Mouse (Mus musculus) retina, adult 2 months (tissue): ENCODE results near the gene Lmo7.

ENCODE experiments used
- DNase-seq: peaks from one replicate; pipeline ENCODE4 v3.0.0-alpha.2; 2012; ENCODE audit warnings: low read depth, low spot score

Lmo7 gene

DNA sequence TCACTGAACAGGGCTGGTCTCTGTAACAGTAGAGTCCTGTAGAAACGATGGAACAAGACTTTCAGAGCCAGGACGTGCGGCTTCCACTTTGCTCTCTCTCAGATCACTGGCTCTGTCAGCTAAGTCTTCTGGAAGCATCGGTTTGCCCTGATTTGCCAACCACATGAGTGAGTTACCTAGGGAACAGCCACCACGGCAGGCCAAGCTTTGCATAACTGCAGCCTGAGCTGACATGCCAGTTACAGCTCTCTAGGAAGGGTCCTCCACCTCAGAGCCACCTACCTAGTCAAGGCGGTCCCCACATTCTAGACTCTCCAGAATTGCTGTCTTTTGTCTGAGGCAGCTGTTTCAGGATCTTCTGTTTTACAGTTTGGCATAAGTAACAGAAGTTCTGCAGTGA, 107.4 kb downstream of the Lmo7 start:
- DNase-seq, result no peak

- no peak for DNase-seq
These were observed 108.6 kb downstream of the Lmo7 start for GRCm38 (mm10) chr14:101838231-101838839.

DNA sequence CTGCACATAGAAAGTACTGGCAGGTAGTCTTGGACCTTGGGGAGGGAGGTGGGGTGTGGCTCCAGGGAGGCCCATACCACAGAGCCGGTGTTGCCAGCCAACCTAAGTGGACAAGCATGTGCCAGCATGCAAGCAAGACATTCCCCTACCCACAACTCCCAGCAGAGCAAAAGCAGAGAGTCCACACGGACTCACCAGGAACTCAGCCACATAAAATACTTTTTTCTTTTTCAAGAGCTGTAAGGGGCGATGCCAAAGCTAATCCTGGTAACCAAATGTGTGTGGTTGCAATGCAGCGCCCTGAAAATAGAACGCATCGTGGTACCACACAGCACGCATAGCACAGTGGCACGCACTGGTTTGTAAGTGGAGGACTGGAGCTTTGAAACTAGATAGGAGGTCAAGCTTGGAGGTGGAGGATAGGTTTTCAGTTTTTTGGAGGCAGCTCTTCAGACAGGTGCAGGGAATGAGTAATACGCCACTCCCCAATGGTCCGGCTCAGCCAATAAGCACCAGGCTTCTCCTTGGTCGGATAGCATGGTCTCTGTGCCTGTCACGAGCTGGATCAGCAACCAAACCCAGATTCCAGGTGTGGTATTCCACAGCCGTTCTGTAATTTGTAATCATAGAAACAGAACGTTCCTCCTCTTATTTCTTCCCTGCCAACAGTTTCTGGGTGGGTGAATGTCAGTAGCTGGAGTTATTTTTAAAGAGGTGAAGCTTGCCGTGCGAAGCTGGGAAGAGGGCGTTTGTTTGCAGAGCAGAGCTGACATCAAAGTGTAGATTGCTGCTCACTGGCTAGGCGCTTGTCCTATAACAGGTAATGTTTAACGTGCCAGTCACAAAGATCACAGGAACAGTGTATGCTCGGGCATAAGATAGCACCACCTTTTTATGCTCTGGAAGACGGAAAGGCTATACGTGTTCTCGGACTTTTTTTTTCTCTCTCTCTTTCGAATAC, 110.3 kb downstream of the Lmo7 start:
- no peak for DNase-seq

DNA sequence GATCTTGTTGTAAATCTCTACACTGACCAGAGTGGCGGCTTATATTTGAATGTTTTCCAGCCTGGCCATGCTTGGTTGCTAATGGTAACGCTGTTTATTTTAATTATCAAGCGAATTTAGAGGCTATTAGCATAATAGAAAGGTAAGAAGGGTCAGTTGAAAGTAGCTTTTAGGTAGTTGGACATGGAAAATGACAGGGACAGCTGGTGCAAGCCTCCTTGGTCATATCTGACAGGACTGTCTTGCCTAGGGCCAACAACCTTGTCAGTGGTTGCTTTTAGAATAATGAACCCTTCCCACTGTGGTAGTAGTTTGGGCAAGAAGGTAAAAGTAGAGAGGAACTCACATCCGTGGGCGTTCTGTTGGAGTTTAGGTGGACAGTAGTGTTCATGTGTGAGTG, 111.5 kb downstream of the Lmo7 start:
- DNase-seq, result no peak

DNA sequence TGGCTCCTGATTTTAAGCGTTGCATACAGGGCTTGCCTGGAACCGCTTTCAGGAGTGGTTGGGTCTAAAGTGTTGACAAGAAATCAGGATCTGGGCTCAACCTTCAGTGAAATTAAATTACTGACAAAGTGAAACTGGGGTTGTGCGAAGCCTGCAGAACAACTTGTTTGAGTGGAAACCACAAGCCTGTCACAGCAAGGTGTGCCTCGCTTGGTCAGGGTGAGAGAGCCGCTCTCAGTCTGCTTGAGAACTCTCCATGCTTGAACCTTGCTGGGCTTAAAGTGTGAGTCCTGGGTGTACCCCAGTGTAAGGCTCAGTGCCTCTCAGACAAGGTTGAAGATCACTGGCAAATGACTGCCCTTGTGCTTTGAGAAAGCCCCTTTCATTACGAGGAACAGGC, 112.8 kb downstream of the Lmo7 start:
- DNase-seq, result no peak

- DNase-seq, result no peak
These were observed 113.7 kb downstream of the Lmo7 start for GRCm38 (mm10) chr14:101843443-101843842.

GRCm38 (mm10) chr14:101844467-101844866, 114.7 kb downstream of the Lmo7 start:
- DNase-seq, result no peak

- DNase-seq, result no peak
These were observed 116.5 kb downstream of the Lmo7 start for GRCm38 (mm10) chr14:101846097-101846882.

DNA sequence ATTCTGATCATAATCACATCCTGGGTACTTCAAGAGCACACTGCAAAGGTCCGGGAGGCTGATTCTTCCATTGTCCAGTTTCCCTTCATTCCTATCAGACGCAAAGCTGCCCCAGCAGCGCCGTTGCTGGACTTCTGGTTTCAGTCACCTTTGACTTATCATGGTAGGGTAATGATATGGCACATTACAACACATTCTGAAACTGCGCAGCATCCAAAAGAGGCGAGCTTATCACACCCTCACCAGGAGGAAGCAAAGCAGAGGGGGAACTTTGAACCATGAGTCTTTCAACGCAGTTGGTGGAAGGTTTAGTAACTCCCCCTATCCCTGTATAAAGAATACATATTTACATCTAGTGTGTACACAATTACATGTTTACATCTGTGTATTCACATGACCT, 117.8 kb downstream of the Lmo7 start:
- no peak for DNase-seq

- no peak for DNase-seq
These were observed 122.9 kb downstream of the Lmo7 start for GRCm38 (mm10) chr14:101852584-101853195.

DNA sequence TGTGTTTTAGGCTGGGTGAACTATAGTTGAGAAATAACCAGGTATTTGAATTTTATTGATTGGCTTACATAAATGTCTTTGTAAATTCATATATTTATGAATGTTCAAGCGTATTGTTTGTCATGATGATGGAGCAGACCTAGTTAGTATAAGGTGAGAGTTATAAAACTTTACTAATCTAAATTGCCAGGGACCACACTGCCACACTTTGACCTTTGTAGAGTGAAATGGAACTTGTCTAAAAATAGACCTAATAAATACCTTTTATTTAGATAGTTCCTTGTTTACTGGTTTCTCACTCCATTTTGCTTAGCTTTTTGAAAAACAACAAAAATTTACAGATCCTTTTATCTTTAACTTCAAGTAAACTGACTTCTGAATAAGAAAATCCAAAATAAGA, 123.5 kb downstream of the Lmo7 start:
- no peak for DNase-seq

DNA sequence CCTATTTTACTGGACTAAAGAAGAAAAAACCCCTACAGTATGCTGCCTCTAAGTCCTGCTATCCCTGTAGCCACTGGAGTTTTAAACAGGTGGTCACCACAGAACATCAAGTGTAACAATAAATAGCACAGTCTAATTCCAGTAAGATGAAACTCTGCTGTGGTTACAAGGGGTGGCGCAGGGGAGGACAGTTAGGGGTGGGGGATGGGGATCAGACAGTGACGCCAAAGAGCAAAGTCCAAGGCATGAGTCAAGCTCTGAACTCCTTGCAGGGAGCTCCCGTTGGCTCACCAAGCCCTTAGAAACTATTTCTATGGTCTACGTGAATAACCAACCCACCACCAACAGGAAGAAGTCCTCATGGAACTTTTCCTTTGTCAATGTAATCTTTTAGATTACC, 124.0 kb downstream of the Lmo7 start:
- no peak for DNase-seq

DNA sequence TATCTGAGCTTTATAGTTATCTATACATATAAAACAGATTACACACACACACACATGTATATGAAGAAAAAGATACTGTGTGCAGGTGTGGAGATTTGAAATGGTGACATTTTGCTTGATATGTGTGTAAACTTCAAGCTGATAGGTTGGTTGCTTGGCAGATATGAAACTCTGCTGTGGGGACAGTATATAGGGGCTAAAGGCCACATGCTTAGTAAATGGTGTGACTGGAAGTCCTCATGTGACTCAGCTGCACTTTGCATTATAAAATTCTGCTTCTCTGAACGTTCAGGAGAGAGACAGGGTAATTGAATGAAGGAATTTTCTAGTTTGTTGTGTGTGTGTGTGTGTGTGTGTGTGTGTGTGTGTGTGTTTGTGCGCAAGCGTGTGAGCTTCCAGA, 124.5 kb downstream of the Lmo7 start:
- DNase-seq, result no peak

- DNase-seq, result no peak
These were observed 129.6 kb downstream of the Lmo7 start for GRCm38 (mm10) chr14:101859305-101859886.

DNA sequence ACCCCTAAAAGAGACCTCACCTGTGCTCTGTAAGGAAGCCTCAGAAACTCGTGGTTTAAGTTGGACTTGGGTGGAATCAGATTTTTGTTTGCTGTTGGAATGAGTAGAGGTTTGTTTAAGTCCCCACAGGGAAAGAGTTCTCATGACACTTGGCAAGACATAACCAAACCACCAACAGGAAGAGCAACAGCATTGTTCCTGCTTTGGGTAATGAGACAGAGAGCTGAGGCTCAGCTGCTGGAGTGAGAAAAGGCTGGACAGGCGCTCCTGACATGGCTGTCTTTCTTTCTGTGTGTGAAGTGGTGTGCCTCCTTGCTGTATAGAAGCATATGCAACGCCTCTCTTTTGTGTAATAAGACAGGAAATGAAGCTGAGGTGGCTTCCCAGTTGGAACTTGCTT, 132.3 kb downstream of the Lmo7 start:
- no peak for DNase-seq

- DNase-seq, result no peak
These were observed 137.4 kb downstream of the Lmo7 start for GRCm38 (mm10) chr14:101867071-101867733.

- DNase-seq, result no peak
These were observed 139.4 kb downstream of the Lmo7 start for GRCm38 (mm10) chr14:101869145-101869544.

DNA sequence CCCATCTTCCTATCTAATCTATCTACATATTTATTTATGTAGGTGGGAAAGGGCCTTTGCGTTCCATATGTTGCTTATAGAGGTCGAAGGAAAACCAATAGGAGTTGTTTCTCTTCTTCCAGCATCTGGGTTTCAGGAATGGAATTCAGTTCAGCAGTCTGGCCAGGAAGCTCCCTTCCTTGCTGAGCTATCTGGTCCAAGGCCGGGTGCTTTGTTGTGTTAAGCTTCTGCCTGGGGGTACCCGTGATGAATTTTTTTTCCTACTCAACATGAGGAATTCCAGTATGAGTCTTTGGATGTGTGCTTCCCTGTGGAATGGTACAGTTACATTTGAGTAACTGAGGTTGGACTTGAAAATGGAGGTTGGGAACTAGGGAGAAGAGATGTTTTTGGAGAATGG, 139.9 kb downstream of the Lmo7 start:
- DNase-seq, result no peak

GRCm38 (mm10) chr14:101870171-101870902, 140.6 kb downstream of the Lmo7 start:
- DNase-seq, result no peak

GRCm38 (mm10) chr14:101872846-101873245, 143.1 kb downstream of the Lmo7 start:
- no peak for DNase-seq
